Mouse (Mus musculus) brain, adult 10 weeks (tissue): Measurements from ENCODE around the gene Palm2. TPM values are rescaled to one million over a fixed set of nuclear protein-coding genes. Genes with fewer than 3 reads are reported as not detected.

Experiments
- polyA plus RNA-seq: library from polyadenylated mRNA; stranded (reverse); fragments of 350-450 nt; fragmentation: Illumina TruSeq; extraction: RNeasy Lipid Tissue Mini Kit (QIAGEN cat#74804); gene quantifications from one replicate; pipeline ENCODE4 v1.2.3, GENCODE M21; 2015; ENCODE audit warnings: low read depth, low replicate concordance

Palm2 gene
- 22.6 TPM for polyA plus RNA-seq

DNA sequence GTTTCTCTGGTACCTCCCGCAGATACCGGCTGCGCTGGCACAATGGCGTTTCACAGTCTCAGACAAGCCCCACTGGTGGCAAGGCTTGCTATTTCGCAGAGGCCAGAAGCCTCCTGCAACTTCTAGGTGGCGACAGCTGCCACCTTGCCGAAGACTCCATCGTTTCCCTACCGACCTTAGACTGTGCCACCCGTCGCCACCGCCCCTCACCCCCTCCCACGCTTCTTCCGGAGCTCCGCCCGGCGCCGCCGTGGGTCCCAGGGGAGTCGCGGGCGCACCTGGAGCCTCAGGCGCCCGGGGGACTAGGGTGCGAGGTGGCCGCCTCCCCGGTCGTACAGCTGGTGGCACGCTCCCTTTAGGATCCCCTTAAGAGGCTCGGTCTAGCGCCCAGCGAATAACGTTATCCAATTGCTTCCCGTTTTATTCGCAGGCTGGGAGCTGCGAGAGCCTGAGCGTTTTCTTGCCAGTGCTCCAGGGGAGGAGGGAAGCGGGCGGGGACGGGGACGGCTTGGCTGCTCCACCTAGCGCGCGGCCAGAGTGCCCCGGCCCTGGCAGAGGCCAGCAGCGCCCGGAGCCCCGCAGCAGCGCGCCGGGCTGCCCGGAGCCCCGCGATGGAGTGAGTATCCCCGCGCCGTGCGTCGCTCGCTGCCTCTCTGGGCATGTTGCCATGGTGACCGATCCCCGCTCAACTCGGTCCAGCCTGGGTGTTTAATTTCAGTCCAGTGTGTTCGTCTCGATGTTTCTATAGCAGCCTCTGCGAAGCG lies at the start of gene Palm2:
Palm2 (plus strand) TSS at position 307 of the 764 bp plus-strand sequence.

DNA sequence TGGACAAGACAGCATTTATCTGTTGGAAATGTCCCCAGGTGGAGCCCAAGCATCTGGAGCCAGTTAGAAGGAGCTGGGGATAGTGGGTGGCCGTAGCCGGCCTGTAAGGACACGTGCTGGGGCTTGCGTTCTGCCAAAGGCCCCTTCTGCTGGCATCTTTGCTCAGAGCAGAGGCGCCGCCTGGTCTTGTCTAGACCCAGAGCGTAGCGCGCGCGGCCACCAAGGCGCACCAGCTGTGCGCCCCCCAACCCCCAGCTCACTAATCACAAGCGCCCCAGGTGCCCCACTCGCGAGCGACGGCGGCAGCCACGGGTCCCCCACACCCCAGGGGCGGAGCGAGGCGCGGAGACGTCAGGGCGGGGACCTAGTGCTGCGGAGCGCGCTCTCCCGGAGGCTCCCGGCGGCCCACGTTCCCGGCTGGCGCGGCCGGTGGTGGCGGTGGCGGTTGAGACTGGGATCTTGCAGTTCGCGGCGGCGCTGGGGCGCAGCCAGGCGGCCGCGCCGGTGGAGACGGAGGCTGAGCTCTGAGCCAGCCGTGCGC lies 133.7 kb downstream of the Palm2 start, which contains the start of gene Pakap:
Pakap (plus strand) TSS at position 514 of the 541 bp plus-strand sequence.

GRCm38 (mm10) chr4:57717354-57717753 lies 283.3 kb downstream of the Palm2 start, which contains the start of gene Akap2:
Gene Akap2 (plus strand): TSS chr4:57717657.

Other genes starting within 250 kb of the Palm2 start
- gene Ptpn3, start 132.4 kb upstream of the Palm2 start, polyA plus RNA-seq: 32.1 TPM
- gene Pakap, start 133.9 kb downstream of the Palm2 start, polyA plus RNA-seq: 5.9 TPM